Mouse (Mus musculus): ENCODE measurements around the gene Rngtt.
"Not testable (repeated sequence)": the region's sequence is repeated elsewhere in the genome, so short reads cannot be mapped to it uniquely, and the experiment has no call there.

Rngtt gene

DNA sequence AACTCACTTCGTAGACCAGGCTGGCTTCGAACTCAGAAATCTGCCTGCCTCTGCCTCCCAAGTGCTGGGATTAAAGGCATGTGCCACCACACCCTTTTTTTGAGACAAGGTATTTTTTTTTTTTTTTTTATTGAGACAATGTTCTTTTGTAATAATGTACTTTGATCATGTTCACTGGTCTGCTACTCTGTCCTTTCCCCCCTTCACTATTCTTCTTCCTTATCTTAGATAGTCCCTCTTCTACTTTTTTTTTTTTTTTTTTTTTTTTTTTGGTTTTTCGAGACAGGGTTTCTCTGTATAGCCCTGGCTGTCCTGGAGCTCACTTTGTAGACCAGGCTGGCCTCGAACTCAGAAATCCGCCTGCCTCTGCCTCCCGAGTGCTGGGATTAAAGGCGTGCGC lies 4.0 kb downstream of the Rngtt start:
- DNase-seq: not testable (repeated sequence)

DNA sequence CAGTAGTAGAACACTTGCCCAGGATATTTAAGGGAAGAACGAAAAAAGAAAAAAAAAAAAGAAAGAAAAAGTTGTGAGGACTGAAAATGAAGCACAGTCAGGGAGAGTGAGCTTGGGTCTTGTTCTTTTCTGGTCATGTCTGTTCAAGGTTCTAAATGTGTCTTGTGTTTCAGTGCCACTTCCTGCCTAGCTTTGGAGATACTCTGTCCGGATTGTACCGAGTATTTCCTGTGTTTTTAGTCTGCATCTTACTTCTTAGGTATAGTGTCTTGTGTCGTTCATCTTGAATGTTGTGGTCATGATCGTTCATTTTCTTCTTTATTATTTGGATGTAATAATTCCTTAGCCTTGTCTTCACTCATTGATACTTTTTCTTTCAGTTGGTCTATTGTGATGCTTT lies 5.7 kb downstream of the Rngtt start:
- no peak for DNase-seq

DNA sequence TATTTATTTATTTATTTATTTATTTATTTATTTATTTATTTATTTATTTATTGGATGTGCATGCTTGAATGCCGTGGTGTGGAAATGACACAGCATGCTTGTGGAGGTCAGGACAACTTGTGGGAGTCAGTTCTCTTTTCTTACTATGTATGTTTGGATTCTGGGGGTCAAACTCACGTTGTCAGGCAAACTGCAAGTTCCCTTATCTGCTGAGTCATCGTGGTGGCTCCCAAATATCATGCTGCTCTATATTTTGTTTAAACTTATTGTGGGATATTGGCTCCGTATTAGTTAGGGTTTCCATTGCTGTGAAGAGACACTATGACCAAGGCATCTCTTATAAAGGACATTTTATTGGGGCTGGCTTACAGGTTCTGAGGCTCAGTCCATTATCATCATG lies 21.0 kb downstream of the Rngtt start:
- DNase-seq: no peak

DNA sequence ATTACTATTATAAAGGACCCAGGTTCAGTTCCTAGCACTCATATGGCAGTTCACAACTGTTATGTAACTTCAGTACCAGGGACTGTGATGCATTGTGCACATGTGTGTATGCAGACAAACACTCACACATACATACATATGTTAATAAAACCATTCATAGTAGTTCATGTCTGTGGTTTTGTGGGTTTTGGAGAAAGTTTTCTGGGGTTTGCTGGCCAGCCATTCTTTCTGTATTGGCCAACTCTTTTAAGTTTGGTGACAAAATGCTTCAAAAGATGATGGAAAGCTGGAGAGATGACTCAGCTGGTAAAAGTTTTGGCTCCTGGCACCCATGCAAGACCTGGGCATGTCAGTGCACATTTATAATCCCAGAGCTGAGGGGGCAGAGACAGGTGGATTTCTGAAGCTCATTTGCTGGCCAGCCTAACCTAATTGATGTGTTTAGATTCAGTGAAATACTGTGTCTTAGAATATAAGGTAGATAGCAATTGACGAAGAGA lies 22.9 kb downstream of the Rngtt start:
- DNase-seq: no peak

DNA sequence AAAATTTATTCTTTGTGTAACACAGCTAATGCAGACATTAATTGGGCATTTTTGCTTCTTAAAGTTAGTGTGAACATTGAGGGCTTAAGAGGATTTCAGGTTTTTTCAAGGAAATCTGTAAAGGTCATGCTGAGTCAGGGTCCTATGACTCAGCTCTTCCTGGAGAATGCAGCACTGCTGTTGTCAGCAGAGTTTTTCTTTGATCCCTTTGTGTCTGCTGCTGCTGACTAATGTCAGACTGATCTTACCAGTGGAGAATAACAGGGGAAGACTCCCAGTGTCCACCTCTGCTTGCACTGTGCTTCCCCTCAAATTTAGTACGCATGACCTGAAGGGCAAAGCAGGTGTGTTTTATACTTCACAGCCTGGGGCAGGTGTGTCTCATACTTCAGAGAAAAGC lies 27.9 kb downstream of the Rngtt start:
- DNase-seq: no peak

DNA sequence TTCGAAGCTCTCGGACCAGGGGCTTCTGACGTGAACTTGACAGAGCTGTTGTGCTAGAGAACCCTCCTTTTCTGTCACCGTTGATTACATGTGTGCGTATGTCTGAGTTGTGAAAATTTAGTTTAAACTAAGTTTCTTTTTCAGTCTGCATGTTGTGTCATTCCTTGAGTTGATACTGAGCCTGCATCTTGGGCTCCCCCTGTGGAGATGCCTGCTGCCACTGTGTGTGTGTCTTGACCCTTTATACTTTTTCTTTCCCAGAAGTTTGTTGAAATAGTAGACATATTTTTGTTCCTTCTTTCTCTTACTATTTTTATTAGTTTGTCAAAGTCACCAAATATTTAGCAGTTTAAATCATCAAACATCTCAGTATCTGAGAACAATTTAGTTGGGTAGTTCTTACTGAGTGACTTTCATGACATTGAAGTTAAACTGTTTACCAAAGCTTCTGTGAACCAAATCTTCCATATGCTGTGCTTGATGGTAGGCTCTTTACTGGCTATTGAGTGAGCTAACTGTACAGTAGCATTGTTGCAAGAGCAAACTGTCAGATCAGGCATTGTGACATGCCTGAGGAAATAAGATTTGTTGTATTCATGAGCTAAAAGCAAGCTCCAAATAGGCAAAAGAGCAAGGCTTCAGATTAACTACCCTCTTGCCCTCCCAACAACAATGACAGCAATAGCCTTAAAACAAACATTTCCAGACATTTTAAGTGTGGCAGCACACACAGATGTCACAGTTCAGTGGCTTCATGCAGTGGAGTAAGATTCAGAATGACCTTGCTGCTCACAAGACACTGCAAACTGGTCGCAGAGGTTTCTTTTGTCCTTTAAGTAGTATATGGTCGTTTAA lies 33.0 kb downstream of the Rngtt start:
- DNase-seq: no peak

DNA sequence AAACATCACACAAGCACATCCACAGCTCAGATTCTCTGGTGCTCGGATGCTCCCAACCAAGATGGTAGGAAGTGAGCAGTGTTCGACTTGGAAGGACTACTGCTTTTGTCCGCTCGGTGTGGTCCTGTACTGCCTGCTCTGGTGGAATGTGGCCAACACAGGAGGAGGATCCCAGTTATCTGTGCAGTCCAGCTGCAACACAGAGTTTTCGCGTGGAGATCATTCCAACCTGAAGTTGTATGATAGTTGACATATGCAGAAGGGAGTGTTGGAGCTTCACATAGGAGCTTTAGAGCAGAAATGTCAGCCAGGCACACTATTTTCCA lies 33.6 kb downstream of the Rngtt start:
- no peak for DNase-seq

DNA sequence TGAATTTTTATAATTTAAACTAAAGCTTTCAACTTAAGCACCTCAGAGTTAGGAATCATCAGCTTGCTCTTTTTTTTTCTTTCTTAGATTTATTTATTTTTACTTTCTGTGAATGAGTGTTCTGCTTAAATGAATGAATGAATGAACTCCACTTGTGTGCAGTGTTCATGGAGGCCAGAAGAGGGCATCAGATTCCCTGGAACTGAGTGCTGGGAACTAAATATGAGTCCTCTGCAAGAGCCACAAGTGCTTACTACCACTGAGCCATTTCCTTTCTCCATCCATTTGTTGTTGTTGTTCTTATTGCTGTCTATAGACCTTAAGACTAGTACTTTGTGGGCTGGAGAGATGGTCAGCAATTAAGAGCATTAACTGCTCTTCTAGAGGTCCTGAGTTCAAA lies 53.3 kb downstream of the Rngtt start:
- DNase-seq: no peak

DNA sequence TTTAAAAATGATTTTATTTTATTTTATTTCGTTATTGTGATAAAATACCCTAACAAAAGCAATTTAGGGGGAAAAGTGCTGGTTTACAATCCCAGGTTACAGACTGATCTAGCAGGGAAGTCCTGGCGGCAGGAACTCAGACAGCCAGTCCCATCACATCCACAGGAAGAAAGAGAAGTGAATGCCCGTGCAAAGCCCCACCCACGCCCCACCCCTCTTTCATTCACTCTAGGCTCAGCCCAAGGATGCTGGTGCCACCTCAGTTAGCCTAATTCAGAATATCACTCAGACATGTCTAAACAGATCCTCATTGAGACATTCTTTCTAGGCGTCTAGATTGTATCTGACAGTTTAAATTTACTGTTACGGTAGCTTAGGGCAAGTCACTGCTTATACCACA lies 64.8 kb downstream of the Rngtt start:
- no peak for DNase-seq

DNA sequence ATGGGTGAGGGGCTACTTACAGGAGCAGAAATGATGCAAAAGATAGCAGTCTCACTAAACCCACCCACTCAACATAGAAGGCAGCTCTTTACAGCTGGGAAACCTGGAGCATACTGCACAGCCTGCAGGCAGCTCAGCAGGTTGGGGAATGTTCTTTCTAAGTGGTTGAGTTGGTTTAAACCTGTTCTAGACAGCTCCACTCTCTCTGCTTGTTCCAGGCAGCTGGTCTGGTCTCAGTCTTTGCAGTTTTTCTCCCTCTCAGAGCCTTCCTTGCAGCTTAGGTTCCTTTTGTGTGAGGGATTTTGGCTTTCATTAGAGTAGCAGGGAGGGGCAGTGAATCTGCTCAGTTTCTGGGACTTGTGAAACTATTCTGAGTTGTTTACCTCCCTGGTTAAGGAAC lies 67.5 kb downstream of the Rngtt start:
- no peak for DNase-seq

DNA sequence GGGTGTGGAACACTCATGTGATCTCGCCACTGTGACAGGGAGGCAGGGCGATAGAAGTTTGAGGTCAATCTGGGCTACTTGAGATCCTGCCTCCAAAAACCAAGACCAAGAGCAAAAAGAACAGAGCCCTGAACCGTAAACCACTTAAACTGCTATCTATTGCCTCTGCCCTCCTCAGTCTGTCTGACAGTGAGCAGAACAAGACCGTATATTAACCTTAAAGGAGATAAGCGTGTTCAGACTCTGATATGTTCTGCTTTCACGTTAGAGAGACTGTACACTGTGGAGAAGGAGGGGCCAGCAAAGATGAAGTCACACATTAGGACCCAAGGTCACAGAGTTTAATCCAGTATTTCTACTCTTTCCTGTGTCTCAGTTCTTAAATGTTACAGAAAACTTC lies 68.8 kb downstream of the Rngtt start:
- DNase-seq: no peak

DNA sequence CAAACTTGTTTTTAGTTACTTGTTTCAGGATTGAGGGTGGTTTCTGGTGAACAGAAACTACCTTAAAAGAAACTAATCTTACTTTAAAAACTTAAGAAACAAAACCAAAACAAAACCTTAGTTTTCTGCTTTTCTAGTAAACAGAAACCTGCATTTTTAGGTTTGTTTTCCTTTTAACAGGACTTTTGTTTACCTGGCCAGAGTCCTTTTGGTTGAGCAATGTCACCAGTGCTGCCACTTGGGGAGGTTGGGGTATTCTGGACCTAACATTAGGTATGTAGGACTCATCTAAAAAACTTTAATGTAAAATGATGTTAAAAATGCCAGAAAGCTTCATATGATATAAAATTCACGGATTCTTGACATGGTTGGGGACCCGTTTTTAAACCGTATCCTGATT lies 78.8 kb downstream of the Rngtt start:
- DNase-seq: no peak

DNA sequence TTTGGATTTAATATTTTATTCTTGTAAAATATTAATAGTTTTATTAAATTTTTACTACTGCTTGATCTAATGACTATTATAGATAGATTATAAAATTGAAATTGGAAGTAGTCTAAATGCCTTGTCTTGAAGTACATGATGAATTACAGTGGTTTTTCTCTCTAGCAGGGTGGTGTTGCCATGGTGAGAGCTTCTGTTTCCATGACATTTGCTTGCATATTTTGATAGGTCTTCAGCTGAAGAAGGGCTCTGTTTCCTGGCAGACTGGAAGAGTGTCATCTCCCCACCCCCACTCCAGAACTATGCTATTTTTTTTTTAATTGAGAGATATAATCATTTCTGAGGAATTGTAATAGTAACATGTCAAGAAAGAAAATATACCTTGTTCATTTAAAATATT lies 80.5 kb downstream of the Rngtt start:
- no peak for DNase-seq

DNA sequence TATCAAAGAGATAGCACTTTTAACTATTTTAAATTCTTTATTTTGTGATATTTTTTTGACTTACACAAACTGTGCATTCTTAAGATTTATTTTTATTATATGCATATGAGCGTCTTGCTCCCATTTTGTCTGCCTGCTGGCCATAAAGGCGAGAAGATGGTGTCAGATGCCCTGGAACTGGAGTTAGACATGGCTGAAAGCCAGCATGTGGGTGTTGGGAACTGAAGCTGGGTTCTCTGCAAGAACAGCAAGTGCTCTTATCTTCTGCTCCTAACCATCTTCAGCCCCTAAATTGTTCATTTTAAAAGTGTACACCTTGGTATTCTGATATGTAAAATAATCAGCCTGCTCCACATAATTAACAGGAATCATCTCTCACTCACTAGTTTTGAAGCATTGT lies 83.3 kb downstream of the Rngtt start:
- peak; percentile 23 for DNase-seq

DNA sequence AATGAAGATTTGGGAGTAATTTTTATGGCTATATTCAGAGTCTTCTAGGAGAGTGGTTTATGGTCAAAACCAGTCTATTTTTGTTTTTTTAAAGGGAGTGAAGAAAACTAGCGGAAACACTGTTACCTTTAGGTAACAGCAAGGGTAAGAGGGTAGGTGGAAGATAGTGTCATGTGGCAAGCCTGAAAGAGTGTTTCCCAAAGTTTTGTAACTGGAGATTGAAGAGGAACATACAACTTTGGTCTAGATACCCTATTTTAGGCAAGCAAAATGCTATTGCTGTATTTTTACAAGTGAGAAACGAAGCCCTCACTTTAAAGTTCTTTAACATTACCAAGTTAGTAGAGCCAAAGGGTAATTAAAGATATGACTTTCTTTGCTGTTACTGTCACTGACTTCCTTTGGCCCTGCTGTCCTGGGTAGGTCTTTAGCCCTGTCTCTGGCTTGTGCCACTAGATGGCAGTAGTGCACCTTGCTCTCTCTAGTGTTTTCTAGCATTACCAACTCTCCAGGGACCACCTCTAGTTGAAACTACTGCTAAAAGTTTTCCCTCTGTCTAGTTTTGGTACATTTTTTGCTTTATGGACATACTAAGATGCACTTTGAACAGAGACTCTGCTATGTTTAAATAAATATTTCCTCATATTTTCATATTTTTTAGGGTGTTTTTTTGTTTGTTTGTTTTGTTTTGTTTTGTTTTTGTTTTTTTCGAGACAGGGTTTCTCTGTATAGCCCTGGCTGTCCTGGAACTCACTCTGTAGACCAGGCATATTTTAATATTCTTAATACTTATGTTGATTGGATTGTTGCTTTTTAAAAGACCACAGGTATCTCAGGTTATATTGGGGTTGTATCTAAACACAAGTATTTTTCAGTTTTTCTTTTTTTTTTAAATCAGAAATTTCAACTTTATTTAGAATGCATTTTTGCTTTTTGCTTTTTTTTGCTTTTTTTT lies 86.4 kb downstream of the Rngtt start:
- DNase-seq: peak; percentile 76

DNA sequence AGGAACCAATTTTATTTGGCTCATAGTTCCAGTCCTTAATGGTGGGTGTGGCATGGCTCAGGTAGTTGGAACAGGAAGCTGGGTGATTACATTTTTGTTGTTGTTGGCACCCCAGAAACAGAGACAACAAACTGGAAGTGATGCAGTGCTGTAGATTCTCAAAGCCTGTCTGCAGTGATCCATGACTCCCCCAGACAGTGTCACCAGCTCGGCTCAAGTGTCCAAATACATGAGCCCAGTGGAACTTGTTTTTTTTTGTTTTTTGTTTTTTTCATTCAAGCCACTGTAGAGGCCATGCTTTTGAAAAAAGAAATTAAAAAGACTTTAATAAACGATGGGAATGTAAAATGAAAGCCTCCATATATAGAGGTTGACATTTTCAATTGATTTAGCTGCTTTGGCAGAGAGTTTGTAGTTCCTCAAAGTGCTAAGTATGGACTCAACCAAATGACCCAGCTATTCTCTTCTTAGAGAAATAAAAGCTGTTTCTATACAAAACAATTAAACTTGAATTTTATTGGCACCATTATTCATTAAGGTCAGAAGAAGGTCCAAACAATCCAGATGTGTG lies 95.7 kb downstream of the Rngtt start:
- no peak for DNase-seq

DNA sequence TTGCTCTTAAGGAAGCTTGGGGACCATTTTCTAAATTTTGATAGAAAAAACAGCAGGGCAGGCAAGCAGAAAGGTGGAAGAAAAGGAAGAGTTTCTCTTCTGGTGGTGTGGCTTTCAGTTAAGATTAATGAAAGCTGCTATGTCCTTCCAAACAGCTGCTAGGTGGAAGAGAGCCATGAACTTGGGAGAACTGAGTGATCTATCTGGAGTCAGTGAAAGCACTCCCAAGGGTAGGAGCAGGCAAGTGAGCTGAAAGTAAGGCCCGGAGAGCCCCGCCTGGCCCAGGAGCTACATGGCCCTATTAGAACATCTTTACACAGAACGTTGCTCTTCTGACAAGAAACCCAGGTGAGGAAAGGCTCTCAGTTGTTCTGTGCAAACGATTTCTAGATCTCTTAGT lies 103.7 kb downstream of the Rngtt start:
- no peak for DNase-seq

DNA sequence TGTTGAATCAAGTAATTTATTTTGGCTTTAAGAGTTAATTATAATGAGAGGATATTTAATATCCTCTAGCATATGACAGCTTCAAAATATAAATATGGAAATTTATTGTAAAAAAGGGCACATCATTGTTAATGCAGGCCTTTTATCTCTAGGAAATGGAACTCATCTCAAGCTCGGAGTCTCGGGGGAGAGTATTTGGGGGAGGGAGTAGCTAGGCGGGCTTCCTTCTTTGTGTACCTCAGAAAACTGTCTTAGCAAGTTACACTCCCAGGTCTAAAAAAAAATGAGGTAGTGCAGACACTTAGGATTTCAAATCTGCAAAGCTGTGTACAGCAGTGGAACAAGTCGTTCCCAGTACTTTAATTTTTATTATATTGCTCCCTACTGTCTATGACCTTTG lies 104.7 kb downstream of the Rngtt start:
- DNase-seq: no peak

DNA sequence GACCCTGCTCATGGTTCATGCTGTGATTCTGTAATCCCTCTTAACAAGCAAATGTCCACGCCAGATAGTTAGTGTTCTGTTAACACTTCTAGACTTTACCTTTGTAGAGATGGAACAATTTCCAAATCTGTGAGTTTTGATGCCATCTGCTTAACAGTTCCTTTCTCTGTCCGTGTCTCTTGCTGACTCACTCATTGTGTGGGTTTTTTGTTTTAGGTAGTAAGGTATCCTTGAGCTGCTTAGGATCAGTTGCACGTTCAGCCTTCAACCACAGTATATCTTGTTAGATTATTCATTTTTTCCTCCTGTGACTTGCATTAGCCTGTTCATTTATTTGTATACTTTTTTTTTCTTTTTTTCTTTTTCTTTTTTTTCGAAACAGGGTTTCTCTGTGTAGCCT lies 107.3 kb downstream of the Rngtt start:
- no peak for DNase-seq

DNA sequence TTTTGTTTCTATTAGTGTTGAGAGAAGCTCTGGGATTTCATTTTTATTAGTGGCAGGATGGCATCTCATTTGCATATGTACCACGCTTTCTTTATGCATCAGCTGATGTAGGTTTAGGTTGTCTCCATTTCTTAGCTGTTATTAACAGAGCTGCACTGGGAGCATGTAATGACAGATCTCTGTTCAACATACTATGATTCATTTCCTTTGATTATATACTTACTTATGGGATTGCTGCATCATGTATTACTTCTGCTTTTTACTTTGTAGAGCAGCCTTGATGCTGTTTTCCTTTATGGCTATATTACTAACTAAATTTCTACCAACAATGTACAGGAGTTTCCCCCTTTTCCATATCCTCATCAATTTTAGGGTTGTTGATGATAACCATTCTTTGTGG lies 109.5 kb downstream of the Rngtt start:
- DNase-seq: no peak

DNA sequence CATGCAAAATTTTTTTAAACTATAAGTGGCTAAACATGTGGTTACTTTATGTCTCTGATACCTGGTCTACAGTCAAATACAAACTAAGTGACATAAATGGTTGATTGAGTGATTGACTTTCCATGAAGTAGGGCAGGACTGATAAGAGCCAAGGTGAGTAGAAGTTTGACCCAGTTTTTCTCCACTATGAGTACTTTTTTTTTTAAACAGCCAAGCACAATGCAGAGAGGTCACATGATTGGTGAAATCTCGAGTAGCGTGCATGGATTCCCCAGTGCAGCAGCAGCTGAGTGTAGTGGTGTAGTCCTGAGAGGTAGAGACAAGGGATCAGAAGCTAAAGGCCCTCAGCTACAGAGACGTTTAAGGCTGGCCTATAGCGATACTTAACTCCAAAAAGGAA lies 118.7 kb downstream of the Rngtt start:
- DNase-seq: no peak

DNA sequence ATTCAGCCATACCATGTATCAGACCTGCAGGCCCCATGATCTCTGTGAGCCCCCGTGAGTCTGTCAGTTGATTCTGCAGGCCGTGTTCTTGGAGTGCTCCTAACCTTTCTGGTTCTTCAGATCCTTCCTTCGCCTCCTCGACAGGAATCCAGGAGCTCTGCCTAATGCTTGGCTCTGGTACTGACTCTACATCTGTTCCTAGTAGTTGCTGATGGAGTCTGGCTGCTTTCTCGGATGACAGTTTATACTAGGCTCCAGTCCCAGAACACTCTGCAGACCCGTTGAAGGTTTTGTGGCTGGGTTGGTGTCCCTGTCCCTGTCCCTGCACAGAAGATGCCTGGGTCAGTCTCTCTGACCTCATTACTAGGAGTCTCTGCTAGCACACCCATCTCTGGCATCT lies 131.8 kb downstream of the Rngtt start:
- DNase-seq: peak; percentile 8

DNA sequence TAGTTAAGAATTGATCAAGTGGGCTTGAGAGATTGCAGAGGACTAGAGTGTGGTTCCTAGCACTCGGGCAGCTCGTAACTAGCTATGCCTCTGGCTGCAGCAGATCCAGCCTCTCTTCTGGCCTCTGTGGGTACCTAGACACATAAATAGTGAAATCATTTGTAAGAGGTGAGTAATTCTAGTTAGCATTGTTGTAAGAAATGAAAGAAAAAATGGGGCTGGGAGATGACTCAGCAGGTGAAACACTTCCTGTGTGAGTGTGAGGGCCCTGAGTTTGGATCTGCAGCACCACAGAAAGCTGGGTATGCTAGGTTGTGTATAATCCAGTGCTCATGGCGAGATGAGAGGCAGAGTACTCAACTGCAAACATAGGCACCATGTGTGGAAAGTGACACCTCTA lies 136.2 kb downstream of the Rngtt start:
- no peak for DNase-seq

DNA sequence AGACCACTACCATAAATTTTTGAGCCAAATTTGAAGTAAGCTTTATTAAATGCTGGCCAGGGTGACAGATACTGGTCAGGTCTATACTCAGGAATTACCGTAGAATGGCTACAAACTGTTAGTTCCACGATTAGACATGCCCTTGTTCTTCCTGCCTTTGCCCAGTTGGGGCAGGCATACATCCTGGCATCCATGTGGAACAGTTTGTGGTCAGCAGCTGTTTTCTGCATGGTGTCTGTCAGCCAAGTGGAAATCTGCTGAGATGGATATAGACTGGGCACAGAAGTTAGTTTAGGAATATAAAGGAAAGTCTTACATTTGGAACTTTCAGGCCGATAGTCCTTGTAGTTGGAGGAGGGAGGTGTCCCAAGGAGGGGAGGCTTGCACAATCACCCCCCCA lies 136.8 kb downstream of the Rngtt start:
- no peak for DNase-seq

All from cerebellum, adult 9-11 months (tissue).